Mouse (Mus musculus): ENCODE results near the gene Secisbp2l.

DNA sequence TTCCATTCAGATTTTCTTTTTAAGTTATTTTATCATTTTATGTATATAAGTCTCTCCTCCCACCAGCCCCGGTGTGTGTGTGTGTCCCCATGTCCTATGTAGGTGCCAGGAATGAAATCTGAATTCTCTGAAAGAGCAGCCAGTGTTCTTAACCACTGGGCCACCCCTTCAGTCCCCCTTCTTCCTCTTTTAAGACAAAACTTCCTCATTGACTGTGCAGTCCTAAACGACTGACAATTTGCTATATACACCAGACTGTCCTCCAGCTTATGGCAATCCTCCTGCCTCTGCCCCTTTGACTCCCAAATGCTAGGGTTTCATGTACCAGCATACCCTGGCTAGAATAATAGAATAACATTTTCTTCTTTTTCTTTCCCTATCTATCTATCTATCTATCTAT lies 12.4 kb upstream of the Secisbp2l start:
- TF ChIP-seq CTCF (IDR thresholded peaks at IDR 0.05; ENCODE audit: low read depth, low read length) (no peak), POLR2A (IDR thresholded peaks at IDR 0.05; ENCODE audit: borderline replicate concordance, low read depth, low read length) (no peak)
